Mouse (Mus musculus) left cerebral cortex, postnatal 4 days (tissue): Measurements from ENCODE around the gene Mospd1. TPM values are rescaled to one million over a fixed set of nuclear protein-coding genes. Genes with fewer than 3 reads are reported as not detected.

ENCODE experiments used
- DNase-seq: peaks from one replicate; pipeline ENCODE4 v3.0.0-alpha.2; 2022
- intact Hi-C: fragments of 180-260 bp; cut with DNase I; formaldehyde crosslinking; loops from one replicate; pipeline ENCODE4 v1.15.1; 2025
- total RNA-seq, 2 experiments: library from RNA; stranded (reverse); gene quantifications; 2 replicates each; pipeline ENCODE4 v1.2.3; 2021

The Mospd1 gene
- 10 to 100 TPM; 17.6 to 20.9 TPM for total RNA-seq

DNA sequence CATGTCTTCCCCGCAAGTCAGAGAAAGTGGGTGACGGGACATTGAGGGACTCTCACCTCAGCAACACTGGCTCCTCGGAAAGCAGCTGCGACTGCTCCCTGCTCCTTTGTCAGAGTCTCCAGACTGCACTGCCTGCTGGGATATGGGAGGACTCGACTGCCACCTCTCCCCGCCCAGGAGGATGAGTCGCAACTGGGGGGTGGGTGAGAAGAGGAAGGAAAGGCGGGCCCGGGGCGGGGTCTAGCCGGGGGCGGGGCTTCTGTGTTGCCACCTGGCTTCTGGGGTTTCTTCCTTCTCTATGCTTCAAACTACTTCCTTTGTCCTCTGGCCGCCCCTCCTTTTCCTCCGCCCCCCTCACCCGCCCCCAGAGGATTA is at the start of gene Mospd1:
TSS of gene Mospd1 (minus strand) at position 137 of the 375 bp plus-strand sequence.
- DNase-seq = peak; percentile 88
- intact Hi-C loops = no loop called here

DNA sequence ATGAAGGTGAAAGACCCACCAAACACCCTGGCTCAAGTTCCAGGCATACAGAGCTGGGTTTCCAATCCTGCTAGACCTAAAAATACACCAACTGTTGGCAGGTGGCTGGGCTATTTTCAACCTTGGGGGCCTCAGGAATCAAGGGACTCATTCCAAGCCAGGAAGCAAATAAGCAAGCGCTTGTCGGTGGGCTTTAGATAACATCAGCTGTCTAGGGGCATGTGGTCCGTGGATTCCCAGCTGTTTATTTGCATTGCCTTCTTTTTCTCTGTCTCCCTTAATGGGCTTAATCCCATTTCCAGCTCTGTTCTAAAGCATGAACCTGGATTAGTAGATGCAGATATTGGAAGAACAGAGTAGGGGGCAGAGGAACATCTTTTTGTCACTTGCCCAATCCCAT is 16.1 kb upstream of the Mospd1 start:
- DNase-seq = no peak
- intact Hi-C loops = no loop called here

DNA sequence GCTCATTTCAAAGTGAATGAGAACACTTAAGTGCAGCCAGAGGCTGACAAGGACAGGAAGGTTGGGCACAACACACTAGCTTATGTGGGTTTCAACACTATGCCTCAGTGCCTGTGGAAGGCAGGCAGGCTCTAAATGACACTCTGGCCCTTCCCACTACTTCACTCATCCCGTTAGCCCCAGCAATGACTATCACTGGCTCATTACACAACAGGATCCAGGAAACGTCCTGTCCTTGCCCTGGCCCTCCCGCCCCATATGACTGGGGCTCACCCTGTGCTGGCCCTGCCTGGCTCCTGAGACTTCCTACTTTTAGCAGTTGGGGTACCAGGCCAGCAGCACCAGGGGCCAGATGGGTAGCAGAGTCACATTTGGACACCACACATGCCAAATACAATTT is 12.8 kb upstream of the Mospd1 start:
- no peak for DNase-seq
- intact Hi-C loops = no loop called here

DNA sequence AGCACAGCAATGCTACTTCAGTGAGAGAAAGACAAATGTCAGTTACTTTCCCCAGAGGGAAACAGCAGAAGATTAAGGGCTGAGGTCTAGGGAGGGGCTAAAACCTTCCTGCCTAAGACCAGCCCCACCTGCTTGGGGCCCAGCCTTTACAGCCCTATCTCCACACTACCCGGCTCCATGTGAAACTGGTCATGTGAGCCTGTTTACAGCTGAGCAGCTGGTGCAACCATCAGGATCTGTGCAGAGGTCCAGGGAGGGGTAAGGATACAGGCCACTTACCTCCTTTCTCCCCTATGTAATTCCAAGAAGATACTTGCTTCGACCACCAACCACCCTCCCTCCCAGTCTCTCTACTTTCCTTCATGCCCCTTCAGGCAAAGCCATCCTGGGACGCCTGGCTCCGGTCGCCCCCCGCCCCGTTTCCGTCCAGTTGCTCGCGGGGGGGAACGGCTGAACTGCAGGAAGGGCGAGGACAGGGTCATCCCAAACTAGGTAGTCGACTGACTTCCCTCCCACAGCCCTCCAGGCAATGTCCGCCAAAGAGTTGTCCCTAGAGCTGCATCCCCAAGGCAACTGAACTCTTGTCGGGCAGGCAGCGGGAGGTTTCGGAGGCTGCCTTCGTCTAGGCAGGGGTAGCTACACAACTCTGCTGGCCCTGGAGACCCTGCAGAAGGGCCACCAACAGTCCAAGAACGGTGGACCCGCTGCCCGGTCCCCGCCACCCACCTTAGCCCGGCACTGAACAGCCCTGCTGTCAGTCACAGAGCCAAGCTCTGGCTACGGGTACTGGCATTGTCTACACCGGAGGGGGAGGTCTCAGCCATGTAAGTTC is 552 bp downstream of the Mospd1 start:
- intact Hi-C loops = no loop called here
- DNase-seq = peak; percentile 9

DNA sequence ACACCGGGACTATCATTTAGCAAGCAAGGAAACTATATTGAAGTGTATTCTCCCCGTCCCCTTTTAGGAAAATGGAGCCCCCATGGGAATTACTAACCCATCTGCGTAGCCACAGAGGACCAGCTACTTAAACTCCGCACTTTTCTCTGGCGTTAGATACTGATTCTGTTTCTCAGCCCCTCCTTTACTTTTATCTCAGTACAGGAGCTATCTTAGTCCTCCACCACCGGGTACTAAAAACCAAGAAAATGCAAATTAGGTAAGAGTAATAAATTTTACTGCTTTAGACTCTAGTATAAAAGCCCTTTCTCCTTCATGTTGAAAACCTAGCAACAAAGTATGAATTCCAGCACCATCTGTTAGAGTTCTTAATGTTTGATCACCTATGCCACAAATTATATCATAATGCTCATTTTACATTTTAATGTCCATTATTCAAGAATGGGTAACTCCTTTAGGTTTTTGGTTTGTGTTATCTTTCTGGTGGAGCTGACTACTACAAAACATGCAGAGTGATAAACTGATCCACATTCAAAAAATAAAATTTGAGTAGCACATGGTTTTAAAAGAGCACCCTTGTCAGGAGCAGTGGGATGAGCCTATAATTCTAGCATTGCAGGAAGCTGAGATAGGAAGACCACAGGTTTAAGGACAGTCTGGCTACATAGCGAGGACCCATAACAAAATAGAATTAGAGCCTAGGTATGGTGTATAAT is 5.5 kb downstream of the Mospd1 start:
- intact Hi-C loops = no loop called here
- no peak for DNase-seq

DNA sequence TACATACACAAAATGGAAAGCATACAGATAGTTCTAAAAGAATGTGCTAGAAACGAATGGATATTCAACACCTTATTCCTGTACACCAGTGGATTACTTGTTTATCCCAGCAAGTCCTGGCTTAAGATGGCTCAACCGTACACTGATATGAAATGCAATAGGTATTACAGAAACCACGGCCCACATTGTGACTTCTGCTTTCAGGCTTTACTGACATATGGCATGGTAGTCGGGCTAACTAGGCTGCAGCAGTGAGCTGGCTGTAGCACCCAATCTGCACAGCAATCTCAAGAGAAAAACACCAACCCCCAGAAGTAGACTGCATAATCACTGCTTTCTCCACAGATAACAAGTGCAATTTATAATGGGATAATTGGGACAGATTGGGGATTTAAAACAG is 21.9 kb downstream of the Mospd1 start:
- intact Hi-C loops = no loop called here
- DNase-seq = no peak

DNA sequence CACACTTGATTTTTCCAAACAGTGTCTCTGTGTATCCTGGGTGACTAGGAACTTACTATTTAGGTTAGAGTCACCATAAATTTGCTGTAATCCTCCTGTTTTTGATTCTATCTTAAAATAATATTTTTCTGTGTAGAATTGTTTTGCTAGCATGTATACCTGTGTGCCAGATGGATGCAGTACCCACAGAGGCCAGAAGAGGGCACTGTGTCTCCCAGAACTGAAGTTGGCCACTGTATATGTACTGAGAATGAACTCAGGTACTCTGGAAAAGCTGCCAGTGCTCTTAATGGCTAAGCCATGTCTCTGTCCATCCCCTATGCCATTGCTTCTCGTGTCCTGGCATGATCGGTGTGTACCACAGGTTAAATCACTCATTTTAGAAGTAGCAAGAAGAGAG is 28.8 kb downstream of the Mospd1 start:
- intact Hi-C loops = no loop called here
- peak; percentile 32 for DNase-seq

DNA sequence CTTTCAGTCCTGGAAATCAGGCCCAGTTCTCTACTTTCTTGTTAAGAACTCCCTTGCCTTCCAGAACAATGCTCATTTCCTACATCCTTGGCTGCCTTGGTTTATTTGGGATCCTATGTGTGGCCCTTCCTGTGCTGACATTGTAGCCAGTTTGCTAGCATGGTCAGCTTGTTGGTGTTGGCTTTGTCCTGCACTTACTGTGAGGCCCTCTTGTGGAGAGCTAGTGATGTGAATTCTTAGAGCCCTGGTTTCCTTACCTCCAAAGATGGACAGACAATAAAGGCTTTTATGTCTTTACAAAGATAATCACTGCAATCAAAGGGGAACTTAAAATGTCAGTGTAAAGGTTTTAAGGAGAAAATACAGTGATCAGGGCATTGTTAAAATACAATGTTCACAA is 32.9 kb downstream of the Mospd1 start:
- intact Hi-C loops = no loop called here
- no peak for DNase-seq

DNA sequence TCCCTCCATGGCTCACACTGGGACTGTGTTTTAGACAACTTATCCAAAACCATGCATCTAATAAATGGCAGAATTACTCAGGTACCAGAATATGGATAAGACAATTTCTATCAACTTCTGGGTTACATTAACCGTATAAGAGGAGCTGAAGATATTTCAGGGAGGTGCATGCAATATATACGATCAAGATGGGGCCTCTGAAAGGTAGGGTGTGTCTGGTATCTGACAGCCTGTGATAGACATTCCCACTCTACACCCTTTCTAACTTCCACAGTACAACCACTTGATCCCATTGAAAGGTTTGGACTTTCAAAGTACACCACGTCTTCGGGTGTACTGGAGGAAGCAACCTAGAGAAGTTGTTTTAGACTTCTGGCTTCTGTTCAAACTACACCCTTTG is 39.9 kb downstream of the Mospd1 start:
- no peak for DNase-seq
- intact Hi-C loops = no loop called here

DNA sequence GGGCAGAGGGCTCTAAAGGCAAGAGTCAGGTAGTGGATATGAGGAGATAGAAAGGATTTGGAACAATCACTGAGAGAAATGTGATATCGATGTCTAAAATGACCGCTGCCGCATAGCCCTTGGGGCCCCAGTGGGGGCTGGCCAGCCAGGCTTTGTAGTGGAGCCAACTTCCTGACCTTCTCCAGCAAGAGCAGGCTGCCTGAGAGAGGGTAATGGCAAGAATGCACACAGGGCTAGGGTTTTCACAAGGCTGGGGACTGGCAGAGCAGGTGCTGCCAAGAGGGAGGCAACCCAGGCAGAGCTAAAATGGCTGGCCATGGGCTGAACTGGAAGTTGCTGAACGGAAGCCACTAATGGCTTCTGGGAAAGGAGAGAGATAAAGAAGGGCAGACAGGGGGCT is 49.2 kb downstream of the Mospd1 start:
- intact Hi-C loops = no loop called here
- no peak for DNase-seq

DNA sequence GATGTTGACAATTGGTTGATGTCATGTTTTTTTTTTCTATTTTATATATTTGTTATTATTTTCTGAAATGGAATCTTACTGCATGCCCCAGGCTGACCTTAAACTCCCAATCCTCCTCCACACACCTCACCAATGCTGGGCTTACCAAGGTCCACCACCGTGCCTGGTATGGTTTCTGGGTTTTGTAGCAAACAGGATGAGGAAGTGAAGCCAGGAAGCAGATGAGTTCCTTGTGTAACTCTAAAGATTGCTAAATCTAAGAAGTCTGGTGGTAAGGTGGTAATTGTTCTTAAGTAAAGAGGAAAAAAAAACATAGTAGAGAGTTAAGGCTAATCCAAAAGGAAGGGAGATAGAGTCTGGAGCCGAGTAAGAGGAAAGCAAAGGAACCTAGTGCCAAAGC is 49.7 kb downstream of the Mospd1 start:
- intact Hi-C loops = no loop called here
- DNase-seq = no peak

Other genes starting within 250 kb of the Mospd1 start
- gene Plac1, start 130.4 kb downstream of the Mospd1 start, total RNA-seq = not detected
- 1 to 10 TPM; 2.1 to 3.7 TPM for gene Fam122b, start 100.7 kb downstream of the Mospd1 start, total RNA-seq
- gene Fam122c, start 97.1 kb downstream of the Mospd1 start, total RNA-seq = not detected
- not detected for gene Etd, start 64.4 kb upstream of the Mospd1 start, total RNA-seq
- gene Rtl8c, start 237.5 kb upstream of the Mospd1 start, total RNA-seq = 100 to 1,000 TPM; 154 to 169 TPM
- gene Gm14597, start 238.5 kb upstream of the Mospd1 start, total RNA-seq = not detected